Mouse (Mus musculus) thymus, adult 2 months (tissue): ENCODE measurements around the gene Lgalsl. TPM values are rescaled to one million over a fixed set of nuclear protein-coding genes. Genes with fewer than 3 reads are reported as not detected.

Experiments
- DNase-seq: peaks from one replicate; pipeline ENCODE4 v3.0.0; 2021
- H3K27ac ChIP-seq: fragments of 200-500 bp; 2 replicates; pipeline ENCODE4 v1.5.1; 2012; ENCODE audit warnings: low read length, control low read depth; ENCODE audit not compliant: control insufficient read depth, insufficient read depth
- H3K27me3 ChIP-seq: fragments of 200-500 bp; 2 replicates; pipeline ENCODE4 v1.6.1; 2012; ENCODE audit warnings: mild to moderate bottlenecking, low read length, moderate library complexity, mixed read lengths; ENCODE audit not compliant: control insufficient read depth, insufficient read depth
- H3K36me3 ChIP-seq: fragments of 200-500 bp; 2 replicates; pipeline ENCODE4 v1.6.1; 2012; ENCODE audit warnings: mild to moderate bottlenecking, low read length, moderate library complexity; ENCODE audit not compliant: control insufficient read depth, insufficient read depth
- H3K4me1 ChIP-seq: fragments of 200-500 bp; replicated peaks from 2 replicates; pipeline ENCODE4 v1.6.1; 2012; ENCODE audit warnings: low read length; ENCODE audit not compliant: control insufficient read depth, insufficient read depth
- H3K4me3 ChIP-seq: fragments of 200-500 bp; 2 replicates; pipeline ENCODE4 v1.5.1; 2012; ENCODE audit warnings: mild to moderate bottlenecking, low read length, control low read depth, moderate library complexity; ENCODE audit not compliant: control insufficient read depth, insufficient read depth
- CTCF ChIP-seq: fragments of 200-500 bp; IDR thresholded peaks from 2 replicates; pipeline ENCODE4 v1.5.1; 2012; ENCODE audit warnings: mild to moderate bottlenecking, control low read depth, low read length, moderate library complexity, borderline replicate concordance; ENCODE audit not compliant: control insufficient read depth, poor library complexity, insufficient read depth; ENCODE audit errors: extremely low read depth
- POLR2A ChIP-seq: fragments of 200-500 bp; IDR thresholded peaks from 2 replicates; pipeline ENCODE4 v1.6.1; 2012; ENCODE audit warnings: mild to moderate bottlenecking, low read length, control low read depth, moderate library complexity; ENCODE audit not compliant: control insufficient read depth, poor library complexity, insufficient read depth; ENCODE audit errors: extremely low read depth
- WGBS: fragments of 180-500 bp; shearing (Covaris S2); methylation state at CpG from one replicate; pipeline ENCODE4 v1.1.7; 2018; 5-methylcytosine and 5-hydroxymethylcytosine counted together
- polyA plus RNA-seq: library from polyadenylated mRNA; depleted of rRNA; stranded (reverse); fragments of >200 nt; gene quantifications from 2 replicates; pipeline ENCODE4 v1.2.3, GENCODE M21; 2012

The Lgalsl gene
- polyA plus RNA-seq, 1 experiment, result 3.3 TPM

- H3K36me3 ChIP-seq, result no peaks in the 10 kb centered on the region
- no peaks in the 10 kb centered on the region for H3K4me1 ChIP-seq
- no peak for TF ChIP-seq POLR2A
- no peak for TF ChIP-seq CTCF
- H3K27ac ChIP-seq, result no peak overlapping the region
- H3K4me3 ChIP-seq, result no peak overlapping the region
- 92% methylated on average over 2 of the region's 2 CpGs for WGBS
- DNase-seq, result no peak
- H3K27me3 ChIP-seq, result no peaks in the 10 kb centered on the region
Observed at GRCm38 (mm10) chr11:20869927-20870326, 39.1 kb upstream of the Lgalsl start.

DNA sequence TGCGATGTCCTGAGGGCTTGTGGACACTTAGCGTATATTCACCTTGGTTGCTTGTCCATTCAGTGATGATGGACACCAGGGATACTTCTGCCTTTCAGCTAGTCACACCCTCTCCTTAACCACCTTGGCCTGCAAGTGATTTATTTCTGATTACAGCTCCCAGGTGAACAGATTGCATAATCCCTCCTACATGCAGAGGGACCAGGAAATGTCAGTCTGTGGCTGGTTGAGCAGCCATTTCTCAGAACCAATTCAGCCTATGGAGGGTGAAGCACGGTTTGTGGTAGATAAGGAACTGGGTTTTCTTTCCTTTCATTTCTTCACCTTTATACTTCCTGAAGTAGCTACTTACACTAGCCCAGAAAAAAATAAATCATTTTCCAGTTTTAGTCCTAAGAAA lies 34.6 kb upstream of the Lgalsl start:
- no peak overlapping the region for H3K27ac ChIP-seq
- H3K4me1 ChIP-seq, result no peaks in the 10 kb centered on the region
- WGBS, result 75% methylated on average over 3 of the region's 3 CpGs
- H3K36me3 ChIP-seq, result no peaks in the 10 kb centered on the region
- H3K27me3 ChIP-seq, result no peaks in the 10 kb centered on the region
- no peak overlapping the region for H3K4me3 ChIP-seq
- DNase-seq, result no peak
- TF ChIP-seq CTCF (no peak), POLR2A (no peak)

DNA sequence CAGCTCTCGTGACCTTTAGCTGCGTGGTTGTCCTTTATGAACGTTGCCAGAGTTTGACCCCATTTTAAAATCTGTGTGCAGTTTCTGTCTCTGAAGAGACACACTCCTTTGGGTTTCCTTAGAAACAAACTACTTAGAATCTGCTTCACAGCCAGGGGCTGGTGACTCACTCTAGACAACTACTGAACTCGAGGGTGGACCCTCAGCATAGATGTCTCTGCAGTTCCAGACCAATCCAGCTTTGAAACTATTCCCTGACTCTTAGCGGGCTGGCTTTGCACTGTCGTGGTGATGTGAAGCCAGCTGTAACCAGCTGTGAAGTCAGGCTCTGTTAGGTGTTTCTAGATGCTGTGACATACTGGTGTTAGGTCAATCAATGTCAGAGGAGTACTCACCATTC lies 33.8 kb upstream of the Lgalsl start:
- DNase-seq, result no peak
- TF ChIP-seq POLR2A (no peak), CTCF (no peak)
- H3K36me3 ChIP-seq, result no peaks in the 10 kb centered on the region
- no peak overlapping the region for H3K27ac ChIP-seq
- no peak overlapping the region for H3K4me3 ChIP-seq
- 85% methylated on average over 6 of the region's 6 CpGs for WGBS
- H3K27me3 ChIP-seq, result no peaks in the 10 kb centered on the region
- no peaks in the 10 kb centered on the region for H3K4me1 ChIP-seq

DNA sequence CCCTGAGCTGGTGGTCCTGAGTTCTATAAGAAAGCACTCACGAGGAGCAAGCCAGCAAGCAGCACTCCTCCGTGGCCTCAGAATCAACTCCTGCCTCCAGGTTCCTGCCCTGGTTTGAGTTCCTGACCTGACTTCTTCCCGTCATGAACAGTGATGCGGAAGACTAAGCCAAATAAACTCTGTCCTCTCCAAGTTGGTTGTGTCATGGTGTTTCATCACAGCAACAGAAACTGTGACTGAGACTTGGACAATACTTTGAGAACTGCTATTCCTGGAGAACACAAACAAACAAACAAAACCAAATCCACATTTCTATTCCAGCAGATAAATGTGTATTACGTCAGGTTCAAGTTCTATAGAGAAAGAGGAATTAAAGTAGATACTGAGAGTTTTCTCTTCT lies 31.2 kb upstream of the Lgalsl start:
- WGBS, result 92% methylated on average over 5 of the region's 5 CpGs
- no peak overlapping the region for H3K4me3 ChIP-seq
- TF ChIP-seq CTCF (no peak), POLR2A (no peak)
- no peaks in the 10 kb centered on the region for H3K27me3 ChIP-seq
- no peaks in the 10 kb centered on the region for H3K36me3 ChIP-seq
- H3K27ac ChIP-seq, result no peak overlapping the region
- no peak for DNase-seq
- H3K4me1 ChIP-seq, result no peaks in the 10 kb centered on the region

DNA sequence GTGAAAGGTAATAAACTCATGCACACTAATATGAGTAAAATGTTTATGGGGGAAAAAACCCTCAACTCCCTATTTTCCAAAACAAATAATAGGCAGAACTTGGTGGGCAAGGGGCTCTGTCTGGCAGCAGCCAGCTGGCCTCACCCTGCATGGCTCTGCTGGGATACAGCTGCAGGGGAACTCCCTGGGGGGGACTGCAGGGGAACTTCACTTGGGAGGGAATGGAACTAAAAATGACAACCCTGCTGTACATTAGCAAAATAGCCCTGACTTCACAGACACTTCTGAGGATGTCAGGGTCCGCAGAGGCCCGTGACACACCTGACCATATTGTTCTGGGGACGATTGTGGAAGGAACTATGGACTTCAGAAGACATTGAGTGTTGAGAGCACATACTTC lies 29.5 kb upstream of the Lgalsl start:
- Histone ChIP-seq H3K36me3 (no peaks in the 10 kb centered on the region), H3K27ac (no peak overlapping the region), H3K27me3 (no peaks in the 10 kb centered on the region), H3K4me3 (no peak overlapping the region), H3K4me1 (no peaks in the 10 kb centered on the region)
- no peak for TF ChIP-seq CTCF
- TF ChIP-seq POLR2A, result no peak
- no peak for DNase-seq
- 89% methylated on average over 3 of the region's 3 CpGs for WGBS

- TF ChIP-seq CTCF (no peak), POLR2A (no peak)
- Histone ChIP-seq H3K27ac (no peak overlapping the region), H3K4me3 (no peak overlapping the region), H3K36me3 (no peaks in the 10 kb centered on the region), H3K27me3 (no peaks in the 10 kb centered on the region), H3K4me1 (no peaks in the 10 kb centered on the region)
- no peak for DNase-seq
- 88% methylated on average over 6 of the region's 6 CpGs for WGBS
Observed at GRCm38 (mm10) chr11:20859858-20860257, 29.0 kb upstream of the Lgalsl start.

DNA sequence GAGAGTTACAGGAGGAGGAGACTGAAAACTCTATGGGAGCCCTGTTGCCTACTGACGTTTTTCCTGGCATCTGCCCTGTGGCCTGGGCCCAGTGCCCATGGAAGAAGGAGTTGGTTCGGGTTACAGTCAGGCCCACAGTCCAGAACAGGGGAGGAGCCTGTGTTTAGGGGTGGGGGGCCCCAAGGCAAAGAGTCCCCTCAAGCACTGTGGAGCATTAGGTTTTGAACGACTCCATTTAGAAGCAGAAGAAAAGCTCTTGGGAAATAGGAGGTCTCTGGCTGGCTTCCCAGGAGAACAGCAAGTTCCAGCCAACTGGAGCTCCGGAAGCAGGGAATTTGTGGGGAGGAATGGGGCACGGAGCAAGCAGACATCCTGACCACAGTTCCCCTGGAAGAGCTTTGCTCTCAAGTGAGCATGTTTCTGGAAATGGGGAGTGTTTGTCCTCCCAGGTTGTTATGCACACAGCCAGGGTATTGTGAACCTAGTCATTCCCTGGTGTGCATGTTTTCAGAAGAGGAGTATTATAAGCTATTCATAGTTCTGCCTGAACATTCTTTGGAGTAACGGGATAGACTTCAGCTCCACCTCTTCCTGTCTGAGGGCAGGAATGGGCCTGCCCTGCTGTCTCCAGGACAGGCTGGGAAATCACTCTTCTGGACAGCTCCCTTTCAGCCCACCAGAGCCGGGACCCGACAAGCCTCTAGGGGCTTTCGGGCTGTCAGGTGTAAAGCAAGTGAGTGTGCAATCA lies 28.2 kb upstream of the Lgalsl start:
- no peak for DNase-seq

More for the DNA sequence above, 28.2 kb upstream of the Lgalsl start:
- Histone ChIP-seq H3K4me1 (no peaks in the 10 kb centered on the region), H3K27me3 (no peaks in the 10 kb centered on the region), H3K36me3 (no peaks in the 10 kb centered on the region), H3K27ac (no peak overlapping the region; the same call in 1 of the 2 replicates), H3K4me3 (no peak overlapping the region)
- WGBS, result 74% methylated on average over 9 of the region's 9 CpGs
- no peak for TF ChIP-seq POLR2A
- TF ChIP-seq CTCF, result no peak
